Mouse (Mus musculus) neural tube, embryonic 12.5 days (tissue): ENCODE measurements around the gene Olfr31. TPM values are rescaled to one million over a fixed set of nuclear protein-coding genes. Genes with fewer than 3 reads are reported as not detected.

Source experiments
- ATAC-seq: fragments of 200-750 bp; cut with Nextera tagmentation; 2 replicates; pipeline ENCODE4 v1.8.0; 2017; ENCODE audit warnings: low read depth, mild to moderate bottlenecking, moderate TSS enrichment, moderate library complexity; ENCODE audit not compliant: low FRiP score
- H3K27ac ChIP-seq: fragments of 300-500 bp; sonication (generic); 2 replicates; pipeline ENCODE4 v1.5.1; 2016
- H3K27me3 ChIP-seq: fragments of 300-500 bp; sonication (generic); replicated peaks from 2 replicates; pipeline ENCODE4 v1.6.1; 2016; ENCODE audit warnings: mild to moderate bottlenecking
- H3K36me3 ChIP-seq: fragments of 300-500 bp; sonication (generic); 2 replicates; pipeline ENCODE4 v1.6.1; 2016; ENCODE audit warnings: mild to moderate bottlenecking
- H3K4me1 ChIP-seq: fragments of 300-500 bp; sonication (generic); 2 replicates; pipeline ENCODE4 v1.6.1; 2016
- H3K4me2 ChIP-seq: fragments of 300-500 bp; sonication (generic); replicated peaks from 2 replicates; pipeline ENCODE4 v1.6.1; 2016; ENCODE audit warnings: mild to moderate bottlenecking
- H3K4me3 ChIP-seq: fragments of 300-500 bp; sonication (generic); 2 replicates; pipeline ENCODE4 v1.5.1; 2016
- H3K9ac ChIP-seq: fragments of 300-500 bp; sonication (generic); 2 replicates; pipeline ENCODE4 v1.6.1; 2016; ENCODE audit warnings: mild to moderate bottlenecking
- H3K9me3 ChIP-seq: fragments of 300-500 bp; sonication (generic); 2 replicates; pipeline ENCODE4 v1.6.1; 2016; ENCODE audit warnings: mild to moderate bottlenecking
- WGBS: fragments of 180-500 bp; shearing (Covaris S2); methylation state at CpG from one replicate; pipeline ENCODE4 v1.1.7; 2016; 5-methylcytosine and 5-hydroxymethylcytosine counted together
- polyA plus RNA-seq: library from polyadenylated mRNA; unstranded; fragments of >200 nt; fragmentation: Nextera tagmentation; extraction: Ambion mirVana; gene quantifications from 2 replicates; pipeline ENCODE4 v1.2.1, GENCODE M21; 2016

The Olfr31 gene
- not detected in 2 replicates for polyA plus RNA-seq

GRCm38 (mm10) chr14:14322528-14322927, at the start of gene Olfr31:
TSS of gene Olfr31 (plus strand) at chr14:14322828.
- H3K27me3 ChIP-seq = no peaks in the 10 kb centered on the region
- no peak within 1 kb of the TSS for H3K27ac ChIP-seq
- H3K4me3 ChIP-seq = no peak within 1 kb of the TSS
- H3K36me3 ChIP-seq = no peaks in the 10 kb centered on the region
- H3K4me1 ChIP-seq = no peaks in the 10 kb centered on the region
- no peak for ATAC-seq
- no peak within 1 kb of the TSS for H3K9ac ChIP-seq
- no peaks in the 10 kb centered on the region for H3K9me3 ChIP-seq
- H3K4me2 ChIP-seq = no peak within 1 kb of the TSS

DNA sequence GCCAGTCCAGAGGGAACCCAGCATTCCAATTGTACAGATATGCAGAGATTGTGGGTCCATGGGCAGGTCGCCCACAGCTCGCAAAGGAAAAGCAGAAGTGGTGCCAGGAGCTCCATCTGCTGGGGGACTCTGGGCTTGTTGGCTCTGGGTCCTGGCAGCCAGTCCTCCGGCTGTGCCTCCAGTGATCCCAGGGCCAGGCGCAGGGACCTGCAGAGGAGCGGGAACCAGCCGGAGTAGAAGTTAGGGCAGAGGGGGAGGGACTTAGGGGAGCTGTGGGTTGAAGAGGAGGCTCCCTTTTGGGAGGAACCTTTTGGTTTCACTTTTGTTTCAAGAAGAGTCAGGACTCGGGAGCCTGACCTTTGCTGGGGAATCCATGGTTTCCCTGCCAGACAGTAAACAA, 28.2 kb upstream of the Olfr31 start:
- Histone ChIP-seq H3K9ac (no peak overlapping the region), H3K27ac (no peak overlapping the region), H3K4me3 (no peak overlapping the region), H3K4me2 (no peak overlapping the region), H3K27me3 (no peaks in the 10 kb centered on the region), H3K36me3 (no peaks in the 10 kb centered on the region), H3K9me3 (0 out of 2 replicates have a peak, but pooled peaks cover 5% of the 10 kb centered on the region), H3K4me1 (no peaks in the 10 kb centered on the region)
- WGBS = 72% methylated on average over 7 of the region's 7 CpGs
- ATAC-seq = no peak

DNA sequence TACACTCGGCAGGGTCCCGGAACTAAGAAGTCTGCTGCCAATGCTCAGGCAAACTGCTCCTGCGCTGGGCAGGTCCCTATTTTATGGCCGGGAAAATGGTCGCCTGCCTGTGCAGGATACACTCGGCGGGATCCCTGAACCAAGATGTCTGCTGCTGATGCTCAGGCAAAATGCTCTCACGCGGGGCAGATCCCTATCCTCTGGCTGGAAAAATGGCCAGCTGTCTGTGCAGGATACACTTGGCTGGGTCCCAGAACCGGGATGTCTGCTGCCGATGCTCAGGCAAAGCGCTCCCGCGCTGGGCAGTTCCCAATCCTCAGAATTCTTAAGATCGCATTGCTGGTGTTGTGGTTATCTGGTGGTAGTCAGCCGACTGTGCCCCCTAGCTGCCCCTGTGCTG, 13.7 kb upstream of the Olfr31 start:
- H3K9ac ChIP-seq = no peak overlapping the region
- H3K4me3 ChIP-seq = no peak overlapping the region
- no peaks in the 10 kb centered on the region for H3K27me3 ChIP-seq
- no peaks in the 10 kb centered on the region for H3K9me3 ChIP-seq
- 57% methylated on average over 16 of the region's 16 CpGs for WGBS
- H3K4me1 ChIP-seq = no peaks in the 10 kb centered on the region
- ATAC-seq = no peak
- H3K27ac ChIP-seq = no peak overlapping the region
- H3K4me2 ChIP-seq = 0 out of 2 replicates have a peak overlapping the region, but pooled peaks have one; percentile 7
- no peaks in the 10 kb centered on the region for H3K36me3 ChIP-seq

GRCm38 (mm10) chr14:14309416-14309815, 13.2 kb upstream of the Olfr31 start:
- Histone ChIP-seq H3K4me3 (no peak overlapping the region), H3K27me3 (no peaks in the 10 kb centered on the region), H3K36me3 (no peaks in the 10 kb centered on the region), H3K4me1 (no peaks in the 10 kb centered on the region), H3K9ac (no peak overlapping the region), H3K9me3 (no peaks in the 10 kb centered on the region), H3K27ac (no peak overlapping the region), H3K4me2 (no peak overlapping the region)
- no peak for ATAC-seq
- 60% methylated on average over 14 of the region's 14 CpGs for WGBS

- H3K27ac ChIP-seq = no peak overlapping the region
Observed at GRCm38 (mm10) chr14:14345113-14345871, 22.7 kb downstream of the Olfr31 start.

DNA sequence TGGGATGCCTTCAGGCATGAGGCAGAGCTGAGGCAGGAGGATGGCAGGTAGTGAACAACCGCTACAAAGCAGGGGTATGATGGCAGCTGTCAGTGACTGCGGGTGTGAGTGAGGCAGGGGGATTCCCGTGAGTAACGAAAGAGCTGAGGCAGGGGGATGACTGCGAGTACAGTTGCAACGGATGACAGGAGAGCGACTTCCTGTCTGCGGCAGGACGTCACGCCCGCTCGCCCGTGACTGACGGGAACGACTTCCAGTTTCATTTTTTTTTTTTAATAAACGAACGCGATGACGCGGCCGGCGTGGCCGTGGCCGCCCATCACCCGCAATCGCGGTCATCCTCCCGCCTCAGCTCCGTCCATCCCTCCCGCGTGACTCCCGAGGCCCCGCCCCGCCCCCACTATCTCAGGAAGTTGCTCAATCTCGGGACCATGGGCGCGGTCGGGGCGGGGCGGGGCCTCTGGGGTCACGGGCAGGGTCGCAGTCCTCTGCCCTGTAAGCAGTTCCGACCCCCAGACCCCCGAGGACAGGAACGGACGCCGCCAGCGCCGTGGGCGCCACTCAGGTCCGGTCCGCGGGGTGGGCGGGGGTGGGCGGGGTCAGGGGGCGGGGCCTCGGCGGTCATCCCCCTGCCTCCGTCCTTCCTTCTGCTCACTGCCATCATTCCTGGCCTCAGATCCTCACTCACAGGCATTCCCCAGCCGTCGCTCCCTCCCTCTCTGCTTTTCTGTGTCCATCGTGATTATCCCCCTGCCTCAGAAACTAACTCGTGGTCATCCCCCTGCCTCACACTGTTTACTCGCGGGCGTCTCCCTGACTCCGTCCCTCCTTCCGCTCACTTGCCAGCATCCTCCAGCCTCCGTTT, 23.6 kb downstream of the Olfr31 start, which contains the start of gene Il3ra:
Il3ra (plus strand) TSS at position 328 of the 865 bp plus-strand sequence.
- Histone ChIP-seq H3K9me3 (peaks cover 41% of the 10 kb centered on the region), H3K4me1 (peaks cover 3% of the 10 kb centered on the region; the same call in 1 of the 2 replicates), H3K4me3 (peak within 1 kb of the TSS; percentile 64), H3K36me3 (peaks cover 6% of the 10 kb centered on the region; the same call in 1 of the 2 replicates), H3K4me2 (peak within 1 kb of the TSS; percentile 73), H3K27ac (no peak within 1 kb of the TSS), H3K27me3 (no peaks in the 10 kb centered on the region), H3K9ac (peak within 1 kb of the TSS; percentile 64)
- peak; percentile 41 for ATAC-seq
- 3% methylated on average over 57 of the region's 69 CpGs for WGBS

More at GRCm38 (mm10) chr14:14345113-14345871, 22.7 kb downstream of the Olfr31 start:
- Histone ChIP-seq H3K36me3 (peaks cover 6% of the 10 kb centered on the region; the same call in 1 of the 2 replicates), H3K4me3 (peak overlapping the region; percentile 64), H3K9me3 (peaks cover 33% of the 10 kb centered on the region), H3K4me1 (peaks cover 3% of the 10 kb centered on the region; the same call in 1 of the 2 replicates), H3K27me3 (no peaks in the 10 kb centered on the region), H3K9ac (peak overlapping the region; percentile 64), H3K4me2 (peak overlapping the region; percentile 73)
- WGBS = 6% methylated on average over 40 of the region's 40 CpGs
- ATAC-seq = peak; percentile 76

- WGBS = 24% methylated on average over 16 of the region's 16 CpGs
- peaks cover 47% of the 10 kb centered on the region for H3K9me3 ChIP-seq
- H3K36me3 ChIP-seq = peaks cover 6% of the 10 kb centered on the region; the same call in 1 of the 2 replicates
- peaks cover 3% of the 10 kb centered on the region; the same call in 1 of the 2 replicates for H3K4me1 ChIP-seq
- ATAC-seq = peak; percentile 8
- no peaks in the 10 kb centered on the region for H3K27me3 ChIP-seq
- no peak overlapping the region for H3K27ac ChIP-seq
- H3K4me2 ChIP-seq = peak overlapping the region; percentile 73
- H3K4me3 ChIP-seq = peak overlapping the region; percentile 64
- H3K9ac ChIP-seq = peak overlapping the region; percentile 64
Observed at GRCm38 (mm10) chr14:14346813-14347100, 24.1 kb downstream of the Olfr31 start.

DNA sequence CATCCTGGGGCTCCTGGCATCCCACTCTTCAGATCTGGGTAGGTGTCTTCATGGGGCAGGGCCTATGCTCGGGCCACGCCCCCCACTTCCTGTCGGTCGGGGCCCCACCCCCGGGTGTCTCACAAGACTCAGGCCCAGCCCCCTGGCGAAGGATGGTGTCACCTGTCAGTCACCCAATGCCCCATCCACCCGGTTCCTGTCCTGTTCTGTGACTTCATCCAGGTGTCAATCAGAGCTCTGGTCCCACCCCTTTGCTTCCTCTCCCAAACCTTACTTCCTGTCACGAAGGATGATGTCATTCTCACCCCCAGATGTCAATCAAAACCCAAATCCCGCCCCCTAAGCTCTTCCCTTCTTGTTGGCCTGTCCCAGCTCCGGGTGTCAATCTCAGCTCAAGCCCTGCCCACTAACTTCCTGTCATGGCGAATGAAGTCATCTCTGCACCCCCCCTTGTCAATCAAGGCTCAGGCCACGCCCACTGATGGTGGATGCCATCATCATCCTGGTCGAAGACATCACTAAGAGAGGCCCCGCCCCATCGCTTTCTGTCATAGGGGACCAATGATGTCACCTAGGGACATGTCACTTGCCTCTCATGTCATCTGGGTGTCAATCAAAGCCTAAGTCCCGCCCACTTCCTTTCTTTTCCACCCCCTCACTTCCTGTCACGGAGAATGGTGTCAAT, 24.7 kb downstream of the Olfr31 start:
- Histone ChIP-seq H3K4me1 (peaks cover 3% of the 10 kb centered on the region; the same call in 1 of the 2 replicates), H3K9me3 (peaks cover 47% of the 10 kb centered on the region), H3K4me3 (peak overlapping the region; percentile 64; the same call in 1 of the 2 replicates), H3K27me3 (no peaks in the 10 kb centered on the region), H3K27ac (no peak overlapping the region), H3K9ac (no peak overlapping the region), H3K36me3 (peaks cover 6% of the 10 kb centered on the region; the same call in 1 of the 2 replicates), H3K4me2 (peak overlapping the region; percentile 73)
- WGBS = 81% methylated on average over 17 of the region's 17 CpGs
- peak; percentile 2 for ATAC-seq

GRCm38 (mm10) chr14:14347836-14348621, 25.4 kb downstream of the Olfr31 start:
- no peak overlapping the region for H3K27ac ChIP-seq
- H3K9me3 ChIP-seq = peaks cover 47% of the 10 kb centered on the region
- H3K9ac ChIP-seq = no peak overlapping the region
- no peak overlapping the region for H3K4me3 ChIP-seq
- peaks cover 3% of the 10 kb centered on the region; the same call in 1 of the 2 replicates for H3K4me1 ChIP-seq
- no peak overlapping the region for H3K4me2 ChIP-seq
- ATAC-seq = peak; percentile 6
- peaks cover 6% of the 10 kb centered on the region; the same call in 1 of the 2 replicates for H3K36me3 ChIP-seq
- 93% methylated on average over 14 of the region's 14 CpGs for WGBS
- no peaks in the 10 kb centered on the region for H3K27me3 ChIP-seq

DNA sequence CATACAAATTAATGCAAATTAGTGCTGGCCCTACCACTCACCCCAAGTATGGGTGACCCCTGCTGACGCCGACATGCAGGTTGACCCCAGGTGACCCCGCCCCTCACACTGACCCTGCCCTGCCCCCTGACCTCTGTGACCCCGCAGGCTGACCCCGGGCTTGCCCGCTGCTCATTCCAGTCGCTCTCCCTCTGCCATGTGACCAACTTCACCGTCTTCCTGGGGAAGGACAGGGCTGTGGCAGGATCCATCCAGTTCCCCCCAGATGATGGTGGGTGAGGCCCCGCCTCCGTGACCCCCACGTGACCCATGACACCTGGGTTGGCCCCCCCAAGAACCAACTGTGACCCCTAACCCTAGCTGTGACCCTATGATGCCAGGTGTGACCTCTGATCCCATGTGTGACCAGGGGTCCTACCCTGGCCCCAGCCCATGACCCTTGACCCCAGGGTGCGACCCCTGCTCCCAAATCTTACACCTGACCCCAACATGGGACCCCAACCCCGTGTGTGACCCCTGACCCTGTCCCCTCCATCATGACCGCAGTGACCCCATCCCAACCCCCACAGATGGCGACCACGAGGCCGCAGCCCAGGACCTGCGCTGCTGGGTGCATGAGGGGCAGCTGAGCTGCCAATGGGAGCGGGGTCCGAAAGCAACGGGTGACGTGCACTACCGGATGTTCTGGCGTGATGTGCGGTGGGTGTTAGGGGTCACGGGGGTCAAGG, 26.2 kb downstream of the Olfr31 start:
- H3K9me3 ChIP-seq = peaks cover 47% of the 10 kb centered on the region

More for the DNA sequence above, 26.2 kb downstream of the Olfr31 start:
- Histone ChIP-seq H3K9ac (no peak overlapping the region), H3K4me1 (peaks cover 3% of the 10 kb centered on the region; the same call in 1 of the 2 replicates), H3K27ac (no peak overlapping the region), H3K27me3 (no peaks in the 10 kb centered on the region), H3K4me3 (no peak overlapping the region), H3K4me2 (no peak overlapping the region), H3K36me3 (peaks cover 6% of the 10 kb centered on the region; the same call in 1 of the 2 replicates)
- no peak for ATAC-seq
- WGBS = 91% methylated on average over 26 of the region's 26 CpGs
